ENCODE assay signal across 7 mouse cellular contexts in the genomic region with DNA sequence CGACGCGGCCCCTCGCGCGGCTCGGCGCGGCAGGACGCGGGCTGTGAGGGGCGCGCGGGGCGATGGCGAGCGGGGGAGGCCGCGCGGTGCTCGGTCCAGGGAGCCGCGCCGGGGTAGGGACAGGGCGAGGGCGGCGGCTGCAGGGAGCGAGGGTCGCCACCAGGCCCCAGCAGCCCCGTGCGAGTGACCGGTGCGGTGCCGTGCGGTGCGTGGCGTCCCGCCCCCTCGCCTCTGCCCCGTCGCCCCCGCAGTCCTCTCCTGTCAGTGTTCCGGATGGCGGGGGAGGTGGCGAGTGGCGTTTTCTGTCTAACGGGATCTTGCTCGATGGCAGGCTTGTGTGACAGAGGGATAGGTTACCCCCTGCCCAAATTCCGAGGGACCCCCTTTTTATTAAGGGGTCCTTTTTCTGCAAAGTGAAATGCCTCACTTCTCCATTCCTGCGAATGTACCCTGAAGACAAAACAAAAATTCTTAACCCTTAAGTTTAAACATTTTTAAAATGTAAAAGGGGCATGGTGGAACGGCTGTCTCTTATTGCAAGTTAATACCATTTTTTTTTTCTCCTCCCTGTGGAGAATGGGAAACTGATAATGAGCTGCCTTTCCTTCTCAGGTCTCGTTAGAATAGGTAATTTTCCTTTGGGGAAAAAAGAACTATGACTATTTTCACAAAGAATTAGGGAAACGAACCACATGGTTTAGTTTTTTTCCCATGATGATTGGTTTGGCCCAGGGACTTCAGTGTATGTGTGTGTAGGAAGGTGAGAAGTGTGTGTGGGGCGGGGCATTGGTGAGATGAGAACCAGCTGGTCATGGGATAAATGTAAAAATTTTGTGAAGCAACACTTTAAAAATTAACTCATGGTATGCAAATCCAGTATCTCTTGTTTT. TPM values are rescaled to one million over a fixed set of nuclear protein-coding genes. Genes with fewer than 3 reads are reported as not detected.
DNase-seq lines count a peak whose midpoint lies in the region; ATAC-seq and TF ChIP-seq lines count a peak whose summit lies in the region.

No protein-coding gene starts in this region.

- peak overlapping the region; percentile 75 to 82 for H3K4me3 ChIP-seq in ES-E14 (ENCODE audit: insufficient read depth in 1 of 2, low read depth in 1 of 2, low read length in 2 of 2, poor library complexity in 1 of 2, severe bottlenecking in 1 of 2)
- peak overlapping the region; percentile 73 for H3K4me3 ChIP-seq in heart, embryonic 15.5 days
- peak overlapping the region; percentile 92 for H3K4me3 ChIP-seq in lung, embryonic 14.5 days (ENCODE audit: low read depth, low read length)

- peak; percentile 68 for ATAC-seq in heart, embryonic 15.5 days (replicated peaks; ENCODE audit: insufficient number of reproducible peaks, insufficient read depth, low FRiP score, low read depth)
- peak; percentile 85 for ATAC-seq in lung, embryonic 14.5 days (ENCODE audit: insufficient read depth)

- peak overlapping the region; percentile 53 for H3K27ac ChIP-seq in ES-E14 (ENCODE audit: insufficient read depth, low read depth, low read length, poor library complexity, severe bottlenecking)
- H3K27ac ChIP-seq in heart, embryonic 15.5 days: peak overlapping the region; percentile 89
- peak overlapping the region; percentile 95 for H3K27ac ChIP-seq in lung, embryonic 14.5 days (ENCODE audit: low read depth)

- 1% methylated on average over 47 of the region's 54 CpGs for WGBS in heart, embryonic 15.5 days
- WGBS in lung, embryonic 14.5 days: under 1% methylated on average over 52 of the region's 54 CpGs

- no peaks in the 10 kb centered on the region for H3K27me3 ChIP-seq in heart, embryonic 15.5 days
- H3K27me3 ChIP-seq in lung, embryonic 14.5 days (ENCODE audit: insufficient read depth, low read length): no peaks in the 10 kb centered on the region

- H3K4me1 ChIP-seq in ES-E14 (ENCODE audit: control insufficient read depth in 2 of 2, insufficient read depth in 2 of 2, low read length in 2 of 2, poor library complexity in 1 of 2): peaks cover 2% of the 10 kb centered on the region in 2 experiments; a peak in 2 of 4 replicates
- H3K4me1 ChIP-seq in heart, embryonic 15.5 days (replicated peaks): peaks cover 28% of the 10 kb centered on the region
- no peaks in the 10 kb centered on the region for H3K4me1 ChIP-seq in lung, embryonic 14.5 days (ENCODE audit: insufficient read depth)

- DNase-seq in ES-E14 (ENCODE audit: low read depth, low spot score): no peak
- peak; percentile 24 for DNase-seq in adrenal gland, adult 8-10 months
- peak; percentile 28 for DNase-seq in embryo, embryonic 9.5 days (ENCODE audit: extremely low spot score)
- peak; percentile 63 to 76 for DNase-seq in kidney, postnatal 4 days
- DNase-seq in lung, embryonic 14.5 days: peak; percentile 68
- peak; percentile 76 for DNase-seq in right cerebral cortex, adult 18-20 months

- no peaks in the 10 kb centered on the region for H3K9me3 ChIP-seq in ES-E14 (ENCODE audit: control insufficient read depth, insufficient read depth, low read depth, low read length)
- H3K9me3 ChIP-seq in heart, embryonic 15.5 days (replicated peaks): no peaks in the 10 kb centered on the region
- H3K9me3 ChIP-seq in lung, embryonic 14.5 days (ENCODE audit: low read depth, low read length): no peaks in the 10 kb centered on the region

- H3K4me2 ChIP-seq in heart, embryonic 15.5 days: peak overlapping the region; percentile 67
- H3K4me2 ChIP-seq in lung, embryonic 14.5 days: peak overlapping the region; percentile 71

- peak overlapping the region; percentile 88 for H3K9ac ChIP-seq in ES-E14 (ENCODE audit: insufficient read depth, low read depth, low read length, poor library complexity, severe bottlenecking)
- H3K9ac ChIP-seq in heart, embryonic 15.5 days: peak overlapping the region; percentile 77
- H3K9ac ChIP-seq in lung, embryonic 14.5 days: peak overlapping the region; percentile 89

- in situ Hi-C loops in ES-E14 (cut with MboI; ENCODE audit: low sequenced_read_pairs in 2 of 2, unreplicated experiment in 2 of 2): no loop called here

- no peak for TF ChIP-seq CTCF in lung, embryonic 14.5 days (IDR thresholded peaks at IDR 0.05; ENCODE audit: low read depth)

- H3K36me3 ChIP-seq in ES-E14 (ENCODE audit: control insufficient read depth, insufficient read depth, low read length, poor library complexity, severe bottlenecking): no peaks in the 10 kb centered on the region
- no peaks in the 10 kb centered on the region for H3K36me3 ChIP-seq in heart, embryonic 15.5 days
- no peaks in the 10 kb centered on the region for H3K36me3 ChIP-seq in lung, embryonic 14.5 days (ENCODE audit: insufficient read depth)

TF ChIP-seq in ES-E14, 5 proteins besides CTCF, POLR2A, EP300 and RAD21:
- TF ChIP-seq ZC3H11A (IDR thresholded peaks at IDR 0.05; ENCODE audit: borderline replicate concordance, low read depth, low read length) (no peak), MAFK (IDR thresholded peaks at IDR 0.05; ENCODE audit: insufficient read depth, low read depth, low read length) (no peak), HCFC1 (IDR thresholded peaks at IDR 0.05; ENCODE audit: borderline replicate concordance, insufficient read depth, low read length) (no peak), CHD2 (IDR thresholded peaks at IDR 0.05; ENCODE audit: low read depth, low read length) (no peak), ZNF384 (IDR thresholded peaks at IDR 0.05; ENCODE audit: low read depth, low read length) (no peak)

RNA-seq across cellular contexts. Expression of a gene that starts 0.8 kb away (rescaled TPM):
- 26.4 and 27.4 TPM in 2 replicates for total RNA-seq in ES-E14 (2012; rRNA removed)
- total RNA-seq in adrenal gland, adult 8-10 months (2022): 10 to 100 TPM; 28.5 to 49.7 (median 42.4) TPM
- 22.4 and 25.4 TPM in 2 replicates for polyA plus RNA-seq in heart, embryonic 15.5 days (2015; fragmentation: Nextera tagmentation; extraction: Ambion mirVana)
- polyA plus RNA-seq in lung, embryonic 14.5 days (2014; fragmentation: Nextera tagmentation; extraction: Ambion mirVana): 29.0 and 32.6 TPM in 2 replicates
